Mouse (Mus musculus) small intestine, adult 2 months (tissue): Measurements from ENCODE around the gene Phc3. TPM values are rescaled to one million over a fixed set of nuclear protein-coding genes. Genes with fewer than 3 reads are reported as not detected.

Source experiments
- H3K27ac ChIP-seq: fragments of 200-500 bp; 2 replicates; pipeline ENCODE4 v1.5.1; 2012; ENCODE audit warnings: low read depth, low read length, control low read depth, inconsistent platforms; ENCODE audit not compliant: insufficient read depth
- H3K27me3 ChIP-seq: fragments of 200-500 bp; 2 replicates; pipeline ENCODE4 v1.6.1; 2012; ENCODE audit warnings: mild to moderate bottlenecking, moderate library complexity, low read length, inconsistent platforms; ENCODE audit not compliant: control insufficient read depth, insufficient read depth
- H3K36me3 ChIP-seq: fragments of 200-500 bp; 2 replicates; pipeline ENCODE4 v1.6.1; 2012; ENCODE audit warnings: mild to moderate bottlenecking, low read length, control low read depth, inconsistent platforms; ENCODE audit not compliant: control insufficient read depth, insufficient read depth
- H3K4me1 ChIP-seq: fragments of 200-500 bp; 2 replicates; pipeline ENCODE4 v1.6.1; 2012; ENCODE audit warnings: low read length, inconsistent platforms, mixed read lengths; ENCODE audit not compliant: control insufficient read depth, insufficient read depth, insufficient read length
- H3K4me3 ChIP-seq: fragments of 200-500 bp; 2 replicates; pipeline ENCODE4 v1.5.1; 2012; ENCODE audit warnings: low read depth, mild to moderate bottlenecking, control low read depth, inconsistent platforms, low read length, moderate library complexity
- CTCF ChIP-seq: fragments of 200-500 bp; IDR thresholded peaks from 2 replicates; pipeline ENCODE4 v1.5.1; 2012; ENCODE audit warnings: low read depth, mild to moderate bottlenecking, control low read depth, inconsistent platforms, low read length, moderate library complexity, mixed read lengths; ENCODE audit not compliant: insufficient replicate concordance, insufficient read length; ENCODE audit errors: extremely low read depth
- POLR2A ChIP-seq: fragments of 200-500 bp; IDR thresholded peaks from 2 replicates; pipeline ENCODE4 v1.6.1; 2012; ENCODE audit warnings: low read depth, mild to moderate bottlenecking, control low read depth, inconsistent platforms, low read length, moderate library complexity
- WGBS: fragments of 180-500 bp; shearing (Covaris S2); methylation state at CpG from one replicate; pipeline ENCODE4 v1.1.7; 2018; 5-methylcytosine and 5-hydroxymethylcytosine counted together
- polyA plus RNA-seq: library from polyadenylated mRNA; depleted of rRNA; stranded (reverse); fragments of >200 nt; gene quantifications from 2 replicates; pipeline ENCODE4 v1.2.3, GENCODE M21; 2012; rRNA removed

Phc3 gene
- polyA plus RNA-seq, 1 experiment, result 21.8 TPM

- H3K27me3 ChIP-seq, result no peaks in the 10 kb centered on the region
- H3K4me1 ChIP-seq, result peaks cover 5% of the 10 kb centered on the region; the same call in 1 of the 2 replicates
- TF ChIP-seq CTCF, result peak; percentile 80; the same call in 1 of the 2 replicates
- TF ChIP-seq POLR2A, result peak; percentile 91
- WGBS, result under 1% methylated on average over 75 of the region's 75 CpGs
- no peaks in the 10 kb centered on the region for H3K36me3 ChIP-seq
- peak within 1 kb of the TSS; percentile 96 for H3K27ac ChIP-seq
- peak within 1 kb of the TSS; percentile 86 for H3K4me3 ChIP-seq
These were observed 113.4 kb downstream of the Phc3 start, which contains the start of gene Gpr160 for GRCm38 (mm10) chr3:30855604-30856458. Gene Gpr160 (plus strand): TSS chr3:30855950.

GRCm38 (mm10) chr3:30853596-30853995, 115.6 kb downstream of the Phc3 start:
- TF ChIP-seq CTCF (no peak), POLR2A (no peak)
- Histone ChIP-seq H3K4me3 (no peak overlapping the region), H3K27me3 (no peaks in the 10 kb centered on the region), H3K27ac (peak overlapping the region; percentile 41; the same call in 1 of the 2 replicates), H3K36me3 (no peaks in the 10 kb centered on the region), H3K4me1 (peaks cover 6% of the 10 kb centered on the region; the same call in 1 of the 2 replicates)
- 31% methylated on average over 5 of the region's 5 CpGs for WGBS

- no peaks in the 10 kb centered on the region for H3K27me3 ChIP-seq
- H3K4me3 ChIP-seq, result no peak overlapping the region
- WGBS, result 73% methylated on average over 6 of the region's 6 CpGs
- H3K27ac ChIP-seq, result no peak overlapping the region
- peaks cover 21% of the 10 kb centered on the region; the same call in 1 of the 2 replicates for H3K4me1 ChIP-seq
- TF ChIP-seq CTCF (no peak), POLR2A (no peak)
- H3K36me3 ChIP-seq, result no peaks in the 10 kb centered on the region
These were observed 117.8 kb downstream of the Phc3 start for GRCm38 (mm10) chr3:30851422-30851821.

Other genes with a start within 250 kb of the Phc3 start
- not detected in 2 replicates for gene Samd7, start 223.1 kb downstream of the Phc3 start, polyA plus RNA-seq
- 2.7 and 4.6 TPM in 2 replicates for gene Sec62, start 176.5 kb downstream of the Phc3 start, polyA plus RNA-seq
- 19.1 and 35.8 TPM in 2 replicates for gene Gpr160, start 113.5 kb downstream of the Phc3 start, polyA plus RNA-seq
- gene Prkci, start 26.3 kb upstream of the Phc3 start, polyA plus RNA-seq, result 4.9 and 7.0 TPM in 2 replicates
- gene Skil, start 125.6 kb upstream of the Phc3 start, polyA plus RNA-seq, result 3.4 and 8.5 TPM in 2 replicates
- 0.06 and 0.42 TPM in 2 replicates for gene Cldn11, start 180.5 kb upstream of the Phc3 start, polyA plus RNA-seq